Mouse (Mus musculus) testis, adult 2 months (tissue): Measurements from ENCODE around the gene Ssx2ip. TPM values are rescaled to one million over a fixed set of nuclear protein-coding genes. Genes with fewer than 3 reads are reported as not detected.

Source experiments
- H3K27ac ChIP-seq: fragments of 200-500 bp; 2 replicates; pipeline ENCODE4 v1.5.1; 2012; ENCODE audit warnings: low read depth, low read length; ENCODE audit not compliant: control insufficient read depth, insufficient read depth
- H3K27me3 ChIP-seq: fragments of 200-500 bp; 2 replicates; pipeline ENCODE4 v1.6.1; 2012; ENCODE audit warnings: mild to moderate bottlenecking, low read length, moderate library complexity; ENCODE audit not compliant: control insufficient read depth, insufficient read depth
- H3K36me3 ChIP-seq: fragments of 200-500 bp; 2 replicates; pipeline ENCODE4 v1.6.1; 2012; ENCODE audit warnings: mild to moderate bottlenecking, low read length; ENCODE audit not compliant: control insufficient read depth, insufficient read depth
- H3K4me1 ChIP-seq: fragments of 200-500 bp; 2 replicates; pipeline ENCODE4 v1.6.1; 2012; ENCODE audit warnings: low read length; ENCODE audit not compliant: control insufficient read depth, insufficient read depth
- H3K4me3 ChIP-seq: fragments of 200-500 bp; 2 replicates; pipeline ENCODE4 v1.5.1; 2012; ENCODE audit warnings: low read depth, mild to moderate bottlenecking, low read length, moderate library complexity, mixed read lengths; ENCODE audit not compliant: control insufficient read depth
- CTCF ChIP-seq: fragments of 200-500 bp; IDR thresholded peaks from 2 replicates; pipeline ENCODE4 v1.5.1; 2012; ENCODE audit warnings: low read depth, mild to moderate bottlenecking, inconsistent platforms, low read length, moderate library complexity; ENCODE audit not compliant: control insufficient read depth, insufficient read depth, insufficient replicate concordance
- POLR2A ChIP-seq: fragments of 200-500 bp; IDR thresholded peaks from 2 replicates; pipeline ENCODE4 v1.6.1; 2012; ENCODE audit warnings: low read depth, mild to moderate bottlenecking, inconsistent platforms, low read length, moderate library complexity; ENCODE audit not compliant: control insufficient read depth
- polyA plus RNA-seq: library from polyadenylated mRNA; depleted of rRNA; stranded (reverse); fragments of >200 nt; gene quantifications from 2 replicates; pipeline ENCODE4 v1.2.3, GENCODE M21; 2012

Ssx2ip gene
- polyA plus RNA-seq, 1 experiment, result 94.7 TPM

DNA sequence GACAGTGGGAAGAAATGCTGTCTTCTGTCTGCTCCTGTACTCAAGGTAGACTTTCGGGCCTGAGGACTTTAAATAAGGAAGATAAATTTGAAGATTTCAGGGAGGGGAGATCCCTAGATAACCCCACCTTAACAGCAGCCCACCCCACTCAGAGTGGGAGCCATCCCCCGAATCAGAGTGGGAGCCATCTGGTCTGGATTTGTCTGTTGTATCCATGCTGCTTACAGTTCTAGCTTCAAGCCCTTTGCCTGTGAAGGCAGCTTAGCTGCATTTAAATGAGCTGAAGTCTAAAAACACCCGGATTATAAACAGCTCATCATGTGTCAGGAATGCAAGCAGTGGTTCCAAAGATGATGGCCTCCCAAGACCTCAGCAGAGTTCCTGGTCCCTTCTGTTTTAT is 17.6 kb upstream of the Ssx2ip start:
- Histone ChIP-seq H3K4me3 (no peak overlapping the region), H3K4me1 (no peaks in the 10 kb centered on the region), H3K27ac (no peak overlapping the region), H3K27me3 (no peaks in the 10 kb centered on the region), H3K36me3 (no peaks in the 10 kb centered on the region)
- TF ChIP-seq POLR2A (no peak), CTCF (no peak)

DNA sequence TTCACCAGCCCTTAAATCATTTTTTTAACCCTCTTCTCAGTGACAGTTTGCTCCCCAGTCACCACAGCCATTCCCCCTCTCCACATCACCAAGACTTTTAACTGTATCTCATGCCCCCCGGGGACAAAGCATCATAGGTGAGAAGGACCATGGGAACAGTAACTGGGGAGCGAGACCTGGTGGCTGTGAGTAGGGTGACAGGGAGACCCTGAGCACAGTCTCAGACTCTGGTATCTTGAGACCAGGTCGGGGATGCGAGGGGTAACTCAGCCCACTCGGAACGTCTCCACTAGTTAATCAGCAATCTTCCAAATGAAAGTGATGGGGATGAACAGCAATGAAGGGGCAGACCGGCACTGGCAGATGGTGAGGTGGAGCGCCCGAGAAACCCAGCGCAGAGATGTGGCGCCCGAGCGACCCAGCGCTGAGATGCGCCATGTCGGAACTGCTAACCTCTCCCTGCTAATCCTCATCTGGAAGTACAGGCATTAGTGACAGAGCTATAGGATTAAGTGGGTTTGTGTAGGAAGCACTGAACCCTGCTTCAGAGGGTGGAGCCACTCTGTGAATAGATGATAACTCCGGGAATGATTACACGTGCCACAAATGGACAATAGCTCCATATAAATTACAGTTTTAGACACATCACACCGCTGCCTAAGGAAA is 11.7 kb upstream of the Ssx2ip start:
- Histone ChIP-seq H3K4me3 (no peak overlapping the region), H3K4me1 (no peaks in the 10 kb centered on the region; the same call in 1 of the 2 replicates), H3K27ac (no peak overlapping the region), H3K27me3 (no peaks in the 10 kb centered on the region), H3K36me3 (no peaks in the 10 kb centered on the region)
- no peak for TF ChIP-seq POLR2A
- TF ChIP-seq CTCF, result no peak

DNA sequence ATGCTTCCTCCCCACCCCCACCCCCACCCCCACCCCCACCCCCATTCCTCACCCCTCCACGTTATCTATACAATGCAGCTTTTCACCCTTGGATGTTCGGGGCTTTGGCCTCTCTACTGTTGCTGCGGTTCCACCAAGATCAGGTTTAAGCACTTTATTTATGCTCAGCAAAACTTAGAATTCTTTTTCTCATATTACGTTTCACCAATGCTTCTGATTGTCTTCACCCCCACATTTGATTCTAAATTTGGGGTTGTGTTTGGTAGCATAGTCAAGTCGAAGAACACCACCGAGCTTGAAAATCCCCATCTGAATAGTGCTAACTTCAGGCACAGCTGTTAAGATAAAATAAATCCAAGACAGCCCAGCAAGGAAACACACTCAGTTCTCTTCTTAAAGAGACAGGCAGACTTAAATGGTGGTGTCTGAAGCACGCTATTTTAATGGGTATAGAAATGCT is 10.8 kb upstream of the Ssx2ip start:
- H3K4me1 ChIP-seq, result no peaks in the 10 kb centered on the region; the same call in 1 of the 2 replicates
- H3K36me3 ChIP-seq, result no peaks in the 10 kb centered on the region
- H3K27me3 ChIP-seq, result no peaks in the 10 kb centered on the region
- TF ChIP-seq CTCF (no peak), POLR2A (no peak)
- H3K4me3 ChIP-seq, result no peak overlapping the region
- H3K27ac ChIP-seq, result no peak overlapping the region

DNA sequence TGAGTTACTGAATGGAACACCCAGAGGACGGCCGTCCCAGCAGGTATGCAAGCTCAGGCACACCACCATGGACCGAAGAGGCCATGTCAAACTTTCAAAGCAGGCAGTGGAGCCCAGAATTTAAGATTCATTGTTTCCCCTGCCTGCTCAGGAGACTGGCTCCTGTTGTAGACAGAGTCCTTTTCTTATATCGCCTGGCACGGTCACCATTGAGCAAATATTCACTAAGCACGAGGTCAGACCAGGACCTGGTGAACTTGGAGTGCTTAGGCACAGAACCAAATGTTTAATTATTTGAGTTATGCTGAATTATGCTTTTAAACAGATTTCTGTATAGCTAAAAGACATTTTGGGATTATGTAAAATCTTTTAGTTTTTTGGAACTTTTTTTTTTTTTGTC is 8.2 kb upstream of the Ssx2ip start:
- Histone ChIP-seq H3K4me1 (no peaks in the 10 kb centered on the region; the same call in 1 of the 2 replicates), H3K27me3 (no peaks in the 10 kb centered on the region), H3K4me3 (no peak overlapping the region), H3K36me3 (no peaks in the 10 kb centered on the region), H3K27ac (no peak overlapping the region)
- no peak for TF ChIP-seq POLR2A
- TF ChIP-seq CTCF, result no peak

- Histone ChIP-seq H3K27me3 (no peaks in the 10 kb centered on the region), H3K4me1 (no peaks in the 10 kb centered on the region; the same call in 1 of the 2 replicates), H3K27ac (no peak overlapping the region), H3K36me3 (no peaks in the 10 kb centered on the region), H3K4me3 (no peak overlapping the region)
- TF ChIP-seq CTCF (no peak), POLR2A (no peak)
Observed at GRCm38 (mm10) chr3:146396934-146397333, 7.5 kb upstream of the Ssx2ip start.

- Histone ChIP-seq H3K36me3 (no peaks in the 10 kb centered on the region), H3K4me3 (no peak overlapping the region), H3K27ac (no peak overlapping the region), H3K27me3 (no peaks in the 10 kb centered on the region), H3K4me1 (no peaks in the 10 kb centered on the region; the same call in 1 of the 2 replicates)
- TF ChIP-seq CTCF (no peak), POLR2A (no peak)
Observed at GRCm38 (mm10) chr3:146397847-146398246, 6.6 kb upstream of the Ssx2ip start.

DNA sequence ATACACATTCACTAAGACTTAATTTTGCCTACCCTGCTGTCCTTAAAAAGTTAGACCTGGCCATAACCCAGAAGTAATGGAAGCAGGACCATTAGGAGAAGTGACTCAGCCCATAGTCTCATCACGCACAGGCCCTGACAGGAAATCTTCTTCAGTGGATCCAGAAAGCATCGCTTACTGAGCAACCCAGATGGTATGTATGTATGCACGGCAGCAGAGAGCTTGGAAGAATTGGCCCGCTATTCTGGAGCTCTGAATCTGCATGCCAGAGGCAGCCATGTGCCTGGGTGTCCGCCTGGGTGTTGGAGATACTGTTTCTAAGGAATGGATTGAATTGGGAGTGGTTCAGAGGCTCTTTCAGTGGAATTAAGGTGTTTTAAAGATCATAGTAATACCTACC is 5.2 kb upstream of the Ssx2ip start:
- Histone ChIP-seq H3K27me3 (no peaks in the 10 kb centered on the region), H3K27ac (no peak overlapping the region), H3K4me3 (no peak overlapping the region), H3K36me3 (no peaks in the 10 kb centered on the region), H3K4me1 (peaks cover 3% of the 10 kb centered on the region)
- TF ChIP-seq CTCF (no peak), POLR2A (no peak)
